Mouse (Mus musculus): ENCODE data around the gene Tk1. TPM values are rescaled to one million over a fixed set of nuclear protein-coding genes. Genes with fewer than 3 reads are reported as not detected.

Tk1 gene
- total and polyA plus RNA-seq, 3 experiments, result 172 to 188 TPM; not detected in 1

DNA sequence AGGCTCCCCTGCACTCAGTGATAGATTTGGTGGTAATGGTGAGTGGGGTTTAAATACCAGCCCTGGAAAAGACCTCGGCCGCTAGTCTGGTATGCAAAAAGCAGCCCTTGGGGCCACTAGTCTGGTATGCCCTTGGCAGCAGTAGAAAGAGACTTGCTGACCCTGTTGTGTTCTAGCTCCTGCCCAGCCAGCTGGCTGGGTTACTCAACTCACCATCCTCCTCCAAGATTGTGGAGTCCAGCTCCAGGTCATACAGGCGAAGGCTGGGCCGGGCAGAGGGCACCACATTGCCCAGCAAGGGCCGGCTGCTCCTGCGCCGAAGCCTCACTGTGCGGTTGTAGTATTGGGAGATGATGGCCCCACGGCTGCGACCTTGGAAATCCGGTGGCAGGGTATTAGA is 47.9 kb downstream of the Tk1 start:
- Histone ChIP-seq H3K27ac (ENCODE audit: control insufficient read depth, low read depth, low read length) (no peak overlapping the region), H3K36me3 (ENCODE audit: control insufficient read depth in 1 of 2, insufficient read depth in 2 of 2, low read length in 2 of 2) (no peaks in the 10 kb centered on the region; a peak in 2 of 4 replicates), H3K4me1 (ENCODE audit: control insufficient read depth in 1 of 2, insufficient read depth in 2 of 2, low read length in 2 of 2) (peaks cover 3 to 13% of the 10 kb centered on the region in 2 experiments; a peak in 2 of 4 replicates), H3K9me3 (replicated peaks; ENCODE audit: insufficient read depth, low read length) (no peaks in the 10 kb centered on the region), H3K9ac (ENCODE audit: control insufficient read depth, low read depth, low read length, poor library complexity, severe bottlenecking) (no peak overlapping the region), H3K4me3 (ENCODE audit: control insufficient read depth in 1 of 2, insufficient read depth in 1 of 2, low read depth in 2 of 2, low read length in 2 of 2) (no peak overlapping the region), H3K27me3 (ENCODE audit: control insufficient read depth in 1 of 2, insufficient read depth in 2 of 2, low read length in 2 of 2) (no peaks in the 10 kb centered on the region), H3K79me2 (ENCODE audit: control insufficient read depth, insufficient read depth, low read length, poor library complexity) (peaks cover 32% of the 10 kb centered on the region)
- no peak for DNase-seq (ENCODE audit: low read depth, low spot score)
- TF ChIP-seq MYC (IDR thresholded peaks at IDR 0.05; ENCODE audit: low read depth, low read length) (no peak), RAD21 (IDR thresholded peaks at IDR 0.05; ENCODE audit: low read depth, low read length) (no peak), ZC3H11A (IDR thresholded peaks at IDR 0.05; ENCODE audit: low read depth, low read length) (no peak), JUND (IDR thresholded peaks at IDR 0.05; ENCODE audit: low read depth, low read length) (no peak), MEF2A (IDR thresholded peaks at IDR 0.05; ENCODE audit: extremely low read depth, insufficient replicate concordance, low read depth, low read length, poor library complexity, severe bottlenecking) (no peak)

DNA sequence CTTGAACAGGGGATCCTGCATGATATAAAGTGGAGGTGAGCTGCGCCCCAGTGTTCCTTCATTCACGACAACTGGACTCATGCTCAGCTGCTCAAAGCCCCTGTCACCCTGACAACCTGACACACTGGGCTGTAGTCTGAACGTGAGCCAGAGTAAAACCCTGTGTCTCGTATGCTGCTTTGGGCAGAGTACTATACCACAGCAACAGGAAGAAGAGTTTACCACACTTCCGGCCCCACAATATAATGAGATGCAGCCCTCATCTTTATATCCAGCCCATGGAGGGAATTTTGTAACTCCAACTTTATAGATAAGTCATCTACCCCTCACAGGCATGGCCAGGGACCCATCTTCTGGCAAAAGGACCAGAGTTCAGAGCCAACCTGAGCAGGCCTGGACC is 48.8 kb downstream of the Tk1 start:
- no peaks in the 10 kb centered on the region; a peak in 2 of 4 replicates for H3K36me3 ChIP-seq (ENCODE audit: control insufficient read depth in 1 of 2, insufficient read depth in 2 of 2, low read length in 2 of 2)
- peaks cover 27% of the 10 kb centered on the region for H3K79me2 ChIP-seq (ENCODE audit: control insufficient read depth, insufficient read depth, low read length, poor library complexity)
- no peaks in the 10 kb centered on the region for H3K27me3 ChIP-seq (ENCODE audit: control insufficient read depth in 1 of 2, insufficient read depth in 2 of 2, low read length in 2 of 2)
- no peak overlapping the region for H3K9ac ChIP-seq (ENCODE audit: control insufficient read depth, low read depth, low read length, poor library complexity, severe bottlenecking)
- no peak overlapping the region for H3K27ac ChIP-seq (ENCODE audit: control insufficient read depth, low read depth, low read length)
- peaks cover 3 to 13% of the 10 kb centered on the region in 2 experiments; a peak in 2 of 4 replicates for H3K4me1 ChIP-seq (ENCODE audit: control insufficient read depth in 1 of 2, insufficient read depth in 2 of 2, low read length in 2 of 2)
- TF ChIP-seq ZC3H11A (IDR thresholded peaks at IDR 0.05; ENCODE audit: low read depth, low read length) (no peak), MYC (IDR thresholded peaks at IDR 0.05; ENCODE audit: low read depth, low read length) (no peak), GATA1 (IDR thresholded peaks at IDR 0.05; ENCODE audit: low read depth, low read length) (no peak), NELFE (IDR thresholded peaks at IDR 0.05; ENCODE audit: low read depth, low read length) (no peak), HCFC1 (IDR thresholded peaks at IDR 0.05; ENCODE audit: low read depth, low read length) (no peak), USF1 (IDR thresholded peaks at IDR 0.05; ENCODE audit: low read depth, low read length) (no peak), SMC3 (IDR thresholded peaks at IDR 0.05; ENCODE audit: low read depth, low read length) (no peak), MAFK (IDR thresholded peaks at IDR 0.05; ENCODE audit: borderline replicate concordance, low read depth, low read length) (no peak), ETS1 (IDR thresholded peaks at IDR 0.05; ENCODE audit: low read depth, low read length) (no peak), EP300 (IDR thresholded peaks at IDR 0.05; ENCODE audit: low read depth in 1 of 2, low read length in 2 of 2) (no peak), SIN3A (IDR thresholded peaks at IDR 0.05; ENCODE audit: low read length) (no peak), NRF1 (IDR thresholded peaks at IDR 0.05; ENCODE audit: insufficient read depth, low read depth, low read length, poor library complexity, severe bottlenecking) (no peak), BHLHE40 (IDR thresholded peaks at IDR 0.05; ENCODE audit: borderline replicate concordance, low read depth, low read length) (no peak), ZKSCAN1 (IDR thresholded peaks at IDR 0.05; ENCODE audit: low read depth, low read length) (no peak), RAD21 (IDR thresholded peaks at IDR 0.05; ENCODE audit: low read depth, low read length) (no peak)
- no peak for DNase-seq (ENCODE audit: low read depth, low spot score)
- H3K9me3 ChIP-seq (replicated peaks; ENCODE audit: insufficient read depth, low read length), result no peaks in the 10 kb centered on the region
- H3K4me3 ChIP-seq (ENCODE audit: control insufficient read depth in 1 of 2, insufficient read depth in 1 of 2, low read depth in 2 of 2, low read length in 2 of 2), result no peak overlapping the region

Data from MEL (cell line).